Mouse (Mus musculus): ENCODE data around the gene Echs1. TPM values are rescaled to one million over a fixed set of nuclear protein-coding genes. Genes with fewer than 3 reads are reported as not detected.

Echs1 gene
- polyA plus RNA-seq, 1 experiment from 2014 or later = 133 TPM

DNA sequence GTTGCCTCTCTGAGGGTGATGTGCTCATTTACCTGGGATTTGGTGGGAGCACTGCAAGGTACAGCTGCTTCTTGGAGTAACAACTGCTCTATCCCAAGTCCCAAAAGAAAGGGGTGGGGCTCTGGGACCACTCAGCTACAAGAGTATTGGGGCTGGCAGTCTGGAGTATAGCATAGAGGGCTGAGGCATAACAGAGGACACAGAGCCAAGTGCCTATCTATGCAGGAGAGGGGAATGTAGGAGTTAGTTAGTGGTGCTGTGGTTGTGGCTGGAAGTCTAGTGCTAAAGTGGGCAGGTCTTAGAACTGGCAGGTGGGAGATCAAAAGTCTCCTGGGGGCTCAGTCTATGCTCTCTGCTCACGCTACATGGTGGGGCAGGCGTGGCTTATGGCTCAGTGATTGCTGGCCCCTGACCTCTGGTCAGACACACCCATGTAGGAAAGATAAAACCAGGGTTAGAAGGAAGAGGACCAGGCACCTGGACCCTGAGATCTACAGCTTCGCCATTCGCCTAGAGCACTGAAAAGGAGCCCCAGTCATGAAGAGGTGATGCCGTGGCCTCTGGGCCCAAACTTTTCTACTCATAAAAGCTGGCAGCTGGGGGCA is 23.2 kb downstream of the Echs1 start, which contains the start of gene Prap1:
Gene Prap1, plus strand, starts transcription at position 472 of the 605 bp plus-strand sequence.
- Histone ChIP-seq H3K4me2 (replicated peaks; ENCODE audit: low read depth, low read length) (no peak within 1 kb of the TSS), H3K4me1 (ENCODE audit: insufficient read depth, low read depth, low read length) (no peaks in the 10 kb centered on the region), H3K9me3 (ENCODE audit: low read length) (no peaks in the 10 kb centered on the region), H3K4me3 (ENCODE audit: low read depth, low read length) (no peak within 1 kb of the TSS), H3K27ac (ENCODE audit: low read length) (no peak within 1 kb of the TSS), H3K27me3 (replicated peaks; ENCODE audit: insufficient read depth, low read length) (no peaks in the 10 kb centered on the region), H3K9ac (replicated peaks; ENCODE audit: low read depth) (no peak within 1 kb of the TSS), H3K36me3 (ENCODE audit: insufficient read depth, low read length) (no peaks in the 10 kb centered on the region)
- DNase-seq (ENCODE audit: low spot score) (no peak), ATAC-seq (no peak)
- TF ChIP-seq CTCF (IDR thresholded peaks at IDR 0.05) (no peak), EP300 (IDR thresholded peaks at IDR 0.05) (no peak)
- 63% methylated on average over 5 of the region's 5 CpGs for WGBS

DNA sequence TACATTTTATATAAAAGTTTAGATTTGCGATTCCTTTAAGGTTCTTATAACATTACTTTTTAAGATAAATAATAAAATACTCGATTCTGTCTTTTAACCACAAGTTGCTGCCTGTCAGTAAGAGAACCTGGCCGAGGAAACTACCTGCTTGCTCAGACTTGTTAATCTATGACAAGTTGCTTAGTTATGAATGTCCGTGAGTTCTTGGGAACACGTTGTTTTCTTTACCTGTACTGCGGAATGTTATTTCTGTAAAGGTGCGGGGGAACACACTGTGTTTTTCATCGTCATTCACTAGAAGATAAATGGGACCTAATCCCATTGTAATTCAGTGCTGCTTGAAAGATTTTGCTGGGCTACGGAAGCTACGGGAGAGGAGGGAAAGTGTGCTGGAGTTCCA is 25.7 kb downstream of the Echs1 start:
- Histone ChIP-seq H3K4me1 (ENCODE audit: insufficient read depth, low read depth, low read length) (no peaks in the 10 kb centered on the region), H3K4me3 (ENCODE audit: low read depth, low read length) (no peak overlapping the region), H3K9ac (replicated peaks; ENCODE audit: low read depth) (no peak overlapping the region), H3K36me3 (ENCODE audit: insufficient read depth, low read length) (no peaks in the 10 kb centered on the region), H3K9me3 (ENCODE audit: low read length) (no peaks in the 10 kb centered on the region), H3K4me2 (replicated peaks; ENCODE audit: low read depth, low read length) (no peak overlapping the region), H3K27ac (ENCODE audit: low read length) (no peak overlapping the region), H3K27me3 (replicated peaks; ENCODE audit: insufficient read depth, low read length) (no peaks in the 10 kb centered on the region)
- no peak for TF ChIP-seq EP300 (IDR thresholded peaks at IDR 0.05)
- no peak for TF ChIP-seq CTCF (IDR thresholded peaks at IDR 0.05)
- 78% methylated on average over 10 of the region's 10 CpGs for WGBS
- ATAC-seq (no peak), DNase-seq (ENCODE audit: low spot score) (no peak)

DNA sequence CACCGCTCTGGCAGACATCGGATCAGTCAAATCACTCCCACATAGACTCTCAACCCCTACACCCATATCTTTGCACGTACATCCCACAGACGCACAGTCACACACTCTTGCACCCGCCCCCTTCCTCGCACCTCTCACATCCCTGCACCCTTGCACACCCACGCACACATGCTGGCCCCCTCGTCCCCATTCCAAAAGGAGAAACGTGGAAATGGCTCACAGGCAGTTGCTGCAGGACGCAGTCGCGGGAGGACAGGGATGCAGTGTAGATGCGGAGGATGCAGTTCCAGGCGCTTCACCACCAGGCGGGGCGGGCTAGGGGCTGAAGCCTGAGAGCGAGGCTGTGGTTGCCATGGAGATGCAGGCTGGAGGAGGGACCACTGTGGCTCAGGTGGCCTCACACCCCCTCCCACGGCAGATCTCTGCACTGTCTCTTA is 34.0 kb downstream of the Echs1 start, which contains the start of gene Caly:
Gene Caly, minus strand, starts transcription at position 307 of the 437 bp plus-strand sequence.
- ATAC-seq (no peak), DNase-seq (ENCODE audit: low spot score) (peak; percentile 27)
- H3K36me3 ChIP-seq (ENCODE audit: insufficient read depth, low read length) = no peaks in the 10 kb centered on the region
- H3K9me3 ChIP-seq (ENCODE audit: low read length) = no peaks in the 10 kb centered on the region
- H3K27me3 ChIP-seq (replicated peaks; ENCODE audit: insufficient read depth, low read length) = 0 out of 2 replicates have a peak, but pooled peaks cover 21% of the 10 kb centered on the region
- no peak within 1 kb of the TSS for H3K4me2 ChIP-seq (replicated peaks; ENCODE audit: low read depth, low read length)
- H3K4me3 ChIP-seq (ENCODE audit: low read depth, low read length) = no peak within 1 kb of the TSS
- no peak within 1 kb of the TSS for H3K27ac ChIP-seq (ENCODE audit: low read length)
- 7% methylated on average over 17 of the region's 18 CpGs for WGBS
- no peaks in the 10 kb centered on the region for H3K4me1 ChIP-seq (ENCODE audit: insufficient read depth, low read depth, low read length)
- H3K9ac ChIP-seq (replicated peaks; ENCODE audit: low read depth) = no peak within 1 kb of the TSS
- TF ChIP-seq CTCF (IDR thresholded peaks at IDR 0.05) (peak; percentile 57), EP300 (IDR thresholded peaks at IDR 0.05) (no peak)

DNA sequence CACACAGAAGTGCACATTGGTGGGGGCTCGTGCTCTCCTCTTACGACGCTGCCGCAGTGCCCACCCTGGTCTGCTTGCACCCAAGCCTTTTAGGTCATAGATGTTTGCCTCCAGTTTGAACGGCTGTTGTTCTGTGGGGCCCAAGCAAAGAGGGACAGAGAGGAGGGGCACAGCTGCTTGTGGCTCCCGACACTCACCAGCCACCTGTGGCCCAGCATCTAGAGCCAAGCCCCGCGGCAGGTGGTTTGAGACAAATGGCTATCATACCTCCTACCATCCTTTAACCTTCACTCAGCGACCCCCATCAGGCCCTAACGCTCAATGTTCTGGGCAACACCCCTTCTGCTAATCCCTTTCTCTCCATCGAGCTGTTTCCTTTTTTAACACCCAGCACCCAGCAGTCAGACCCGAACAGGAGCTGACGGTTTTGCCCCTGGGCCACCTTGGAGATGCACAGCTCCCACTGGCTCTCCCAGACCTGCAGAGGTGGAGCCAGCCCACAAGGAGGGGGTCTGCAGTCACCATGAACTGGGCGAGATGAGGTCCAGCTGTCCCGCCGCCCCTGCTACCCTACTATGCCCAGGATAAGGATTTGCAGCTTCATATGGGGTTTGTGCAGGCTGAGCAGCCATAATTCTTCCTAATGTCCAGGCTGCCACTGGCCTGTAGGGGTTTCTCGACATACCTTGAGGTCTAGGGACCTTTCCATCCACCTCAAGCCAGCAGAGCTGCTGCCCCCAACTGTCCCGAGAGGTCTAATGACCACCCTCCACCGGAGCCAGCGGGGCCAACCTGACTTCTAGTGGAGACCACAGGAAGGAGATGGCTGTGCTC is 34.7 kb downstream of the Echs1 start:
- ATAC-seq (no peak), DNase-seq (ENCODE audit: low spot score) (no peak)
- Histone ChIP-seq H3K4me1 (ENCODE audit: insufficient read depth, low read depth, low read length) (no peaks in the 10 kb centered on the region), H3K9ac (replicated peaks; ENCODE audit: low read depth) (no peak overlapping the region), H3K4me3 (ENCODE audit: low read depth, low read length) (no peak overlapping the region), H3K9me3 (ENCODE audit: low read length) (no peaks in the 10 kb centered on the region), H3K27ac (ENCODE audit: low read length) (no peak overlapping the region), H3K36me3 (ENCODE audit: insufficient read depth, low read length) (no peaks in the 10 kb centered on the region), H3K27me3 (replicated peaks; ENCODE audit: insufficient read depth, low read length) (0 out of 2 replicates have a peak, but pooled peaks cover 21% of the 10 kb centered on the region), H3K4me2 (replicated peaks; ENCODE audit: low read depth, low read length) (no peak overlapping the region)
- TF ChIP-seq EP300 (IDR thresholded peaks at IDR 0.05) = no peak
- TF ChIP-seq CTCF (IDR thresholded peaks at IDR 0.05) = no peak
- WGBS = 19% methylated on average over 20 of the region's 20 CpGs

DNA sequence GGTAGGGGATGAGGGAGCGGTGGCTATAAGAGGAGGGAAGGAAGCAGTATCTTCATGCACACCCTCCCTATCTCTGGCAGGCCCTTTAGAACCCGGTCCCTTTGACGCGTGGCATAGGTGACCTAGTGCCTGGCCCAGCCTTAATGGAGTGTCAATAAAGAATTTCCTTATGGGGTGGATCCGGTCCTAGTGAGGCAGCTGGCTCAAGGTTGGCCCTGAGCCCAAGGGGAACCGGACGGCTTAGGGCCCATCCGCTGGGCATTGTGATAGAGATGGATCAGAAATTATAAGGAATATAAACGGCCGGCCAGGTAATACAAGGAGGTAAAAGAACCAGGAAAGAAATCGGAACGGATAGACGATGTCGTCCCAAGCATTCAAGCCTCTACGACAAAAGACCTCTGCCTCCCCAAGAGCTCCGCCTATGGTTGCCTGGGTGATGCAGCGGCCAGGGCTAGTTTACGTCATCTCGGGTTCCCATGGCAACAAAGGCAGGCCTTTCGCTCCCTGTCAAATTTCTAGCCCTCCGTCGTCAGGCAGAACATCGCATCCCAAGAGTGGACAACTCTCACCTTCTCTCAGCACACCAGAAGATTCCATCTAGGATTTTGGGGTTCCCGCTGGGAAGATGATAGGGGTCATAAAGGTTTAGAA is 35.6 kb downstream of the Echs1 start:
- TF ChIP-seq CTCF (IDR thresholded peaks at IDR 0.05) (no peak), EP300 (IDR thresholded peaks at IDR 0.05) (no peak)
- no peak overlapping the region for H3K4me2 ChIP-seq (replicated peaks; ENCODE audit: low read depth, low read length)
- no peaks in the 10 kb centered on the region for H3K4me1 ChIP-seq (ENCODE audit: insufficient read depth, low read depth, low read length)
- WGBS = 1% methylated on average over 24 of the region's 24 CpGs
- ATAC-seq = peak; percentile 72
- H3K27ac ChIP-seq (ENCODE audit: low read length) = no peak overlapping the region
- DNase-seq (ENCODE audit: low spot score) = peak; percentile 69
- 0 out of 2 replicates have a peak, but pooled peaks cover 21% of the 10 kb centered on the region for H3K27me3 ChIP-seq (replicated peaks; ENCODE audit: insufficient read depth, low read length)
- no peaks in the 10 kb centered on the region for H3K36me3 ChIP-seq (ENCODE audit: insufficient read depth, low read length)
- H3K4me3 ChIP-seq (ENCODE audit: low read depth, low read length) = no peak overlapping the region
- 0 out of 2 replicates have a peak overlapping the region, but pooled peaks have one; percentile 3 for H3K9ac ChIP-seq (replicated peaks; ENCODE audit: low read depth)
- H3K9me3 ChIP-seq (ENCODE audit: low read length) = no peaks in the 10 kb centered on the region

DNA sequence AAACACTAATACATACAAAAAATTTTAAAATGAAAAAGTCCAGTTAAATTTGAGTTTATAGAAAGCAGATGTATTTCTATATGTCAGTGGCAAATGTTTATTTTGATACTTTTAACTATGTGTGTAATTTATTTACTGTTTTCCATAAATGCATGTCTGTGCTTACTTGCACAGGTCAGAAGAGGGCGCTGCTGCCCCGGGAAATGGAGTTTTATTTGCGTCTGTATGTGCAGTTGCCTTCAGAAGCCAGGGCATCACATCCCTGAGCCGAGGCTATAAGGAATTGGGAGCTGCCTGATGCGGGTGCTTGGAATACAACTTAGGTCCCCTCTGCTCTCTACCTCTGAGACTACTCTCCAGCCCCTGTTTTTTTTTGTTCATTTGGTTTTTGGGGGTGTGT is 37.6 kb downstream of the Echs1 start:
- H3K27me3 ChIP-seq (replicated peaks; ENCODE audit: insufficient read depth, low read length) = 0 out of 2 replicates have a peak, but pooled peaks cover 21% of the 10 kb centered on the region
- WGBS = 9% methylated on average over 5 of the region's 5 CpGs
- ATAC-seq = no peak
- no peak overlapping the region for H3K4me3 ChIP-seq (ENCODE audit: low read depth, low read length)
- no peak overlapping the region for H3K27ac ChIP-seq (ENCODE audit: low read length)
- no peaks in the 10 kb centered on the region for H3K4me1 ChIP-seq (ENCODE audit: insufficient read depth, low read depth, low read length)
- no peak overlapping the region for H3K4me2 ChIP-seq (replicated peaks; ENCODE audit: low read depth, low read length)
- no peaks in the 10 kb centered on the region for H3K36me3 ChIP-seq (ENCODE audit: insufficient read depth, low read length)
- H3K9me3 ChIP-seq (ENCODE audit: low read length) = no peaks in the 10 kb centered on the region
- TF ChIP-seq CTCF (IDR thresholded peaks at IDR 0.05) (peak; percentile 88), EP300 (IDR thresholded peaks at IDR 0.05) (peak; percentile 27; the same call in 1 of the 2 replicates)
- peak; percentile 79 for DNase-seq (ENCODE audit: low spot score)
- no peak overlapping the region for H3K9ac ChIP-seq (replicated peaks; ENCODE audit: low read depth)

Data from lung, postnatal 0 days (tissue).